Mouse (Mus musculus): Measurements from ENCODE around the gene Washc1.

- TF ChIP-seq CTCF (IDR thresholded peaks at IDR 0.05; ENCODE audit: control insufficient read depth, insufficient read depth, low read length), result no peak
- TF ChIP-seq POLR2A (IDR thresholded peaks at IDR 0.05; ENCODE audit: borderline replicate concordance, control insufficient read depth, low read depth, low read length), result no peak
These were observed 13.9 kb downstream of the Washc1 start for GRCm38 (mm10) chr17:66125211-66125610.
